Mouse (Mus musculus): ENCODE measurements at regions not wholly inside any gene's neighbourhood (a gene's known extent, or its start where the extent isn't known, plus 50 kb on each side); places are given as distances from the start of the nearest gene placed in this dataset.

- TF ChIP-seq EP300 (IDR thresholded peaks at IDR 0.05; ENCODE audit: low read depth) (no peak), CTCF (IDR thresholded peaks at IDR 0.05; ENCODE audit: low read depth) (no peak)
Observed at GRCm38 (mm10) chr17:47304463-47305199, 64.1 kb upstream of the Mrps10 start.
